Mouse (Mus musculus) gastrocnemius, adult 2 months (tissue): ENCODE results near the gene Cd160. TPM values are rescaled to one million over a fixed set of nuclear protein-coding genes. Genes with fewer than 3 reads are reported as not detected.

Experiments used
- DNase-seq: peaks from one replicate; pipeline ENCODE4 v3.0.0; 2022
- H3K27ac ChIP-seq: fragments of 200-600 bp; 2 replicates; pipeline ENCODE4 v1.8.1; 2022; ENCODE audit warnings: mild to moderate bottlenecking
- H3K4me3 ChIP-seq: fragments of 200-600 bp; 2 replicates; pipeline ENCODE4 v1.8.1; 2022; ENCODE audit warnings: mild to moderate bottlenecking, moderate library complexity
- CTCF ChIP-seq: fragments of 200-600 bp; IDR thresholded peaks from 2 replicates; pipeline ENCODE4 v1.8.1; 2022; ENCODE audit warnings: antibody characterized with exemption, mild to moderate bottlenecking, moderate library complexity
- intact Hi-C: fragments of 180-260 bp; cut with DNase I; formaldehyde crosslinking; loops from one replicate; pipeline ENCODE4 v1.15.1; 2025
- total RNA-seq, 2 experiments: library from RNA; stranded (reverse); gene quantifications; 2 replicates each; pipeline ENCODE4 v1.2.3; 2021

Gene Cd160
- total RNA-seq, 2 experiments from 2014 or later, result not detected

GRCm38 (mm10) chr3:96847661-96848060 is 18.5 kb upstream of the Cd160 start:
- no peak for TF ChIP-seq CTCF
- Histone ChIP-seq H3K4me3 (no peak overlapping the region), H3K27ac (no peak overlapping the region)
- intact Hi-C loops, result no loop called here
- DNase-seq, result no peak

DNA sequence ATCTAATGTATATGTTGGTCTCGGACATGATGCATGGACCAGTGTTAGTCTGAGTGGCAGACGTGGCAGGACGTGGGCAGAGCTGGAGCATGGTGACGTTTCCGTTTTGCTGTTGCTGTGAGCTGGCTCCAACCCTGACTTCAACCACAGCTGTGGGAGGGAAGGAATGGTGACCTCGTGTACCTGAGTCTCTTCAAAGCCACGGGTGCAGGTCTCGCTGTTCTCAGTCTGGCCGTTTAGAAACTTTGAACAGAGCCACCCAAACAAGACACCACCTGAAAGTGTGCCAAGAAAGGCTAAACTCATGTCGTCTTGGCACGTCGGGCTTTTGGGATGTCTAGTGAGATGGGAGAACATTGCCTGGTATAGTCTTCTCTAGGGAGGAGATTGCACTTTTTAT is 17.8 kb upstream of the Cd160 start:
- Histone ChIP-seq H3K4me3 (no peak overlapping the region), H3K27ac (no peak overlapping the region)
- intact Hi-C loops, result no loop called here
- no peak for DNase-seq
- TF ChIP-seq CTCF, result no peak

- TF ChIP-seq CTCF, result no peak
- intact Hi-C loops, result no loop called here
- DNase-seq, result no peak
- no peak overlapping the region for H3K4me3 ChIP-seq
- H3K27ac ChIP-seq, result no peak overlapping the region
These were observed 16.7 kb upstream of the Cd160 start for GRCm38 (mm10) chr3:96845806-96846205.

DNA sequence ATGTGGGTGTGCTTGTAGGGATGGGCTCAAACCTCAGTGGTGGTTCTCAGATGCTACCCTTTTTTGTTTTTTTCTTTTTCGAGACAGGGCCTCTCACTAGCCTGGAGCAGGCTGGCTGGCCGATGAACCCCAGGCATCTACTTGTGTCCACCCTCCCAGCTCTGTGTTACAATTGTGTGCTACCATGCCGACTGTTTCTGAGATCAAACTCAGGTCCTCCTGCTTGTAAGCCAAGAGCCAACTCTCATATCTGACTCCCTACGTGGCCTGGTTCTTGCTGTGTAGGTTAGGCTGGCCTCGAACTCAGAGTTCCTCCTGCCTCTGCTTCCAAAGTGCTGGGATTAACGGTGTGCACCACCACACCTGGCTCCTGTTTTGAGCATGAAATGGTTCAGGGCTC is 16.0 kb upstream of the Cd160 start:
- intact Hi-C loops, result no loop called here
- no peak for TF ChIP-seq CTCF
- no peak for DNase-seq
- H3K4me3 ChIP-seq, result no peak overlapping the region
- no peak overlapping the region for H3K27ac ChIP-seq

- no peak overlapping the region for H3K4me3 ChIP-seq
- TF ChIP-seq CTCF, result no peak
- H3K27ac ChIP-seq, result no peak overlapping the region
- intact Hi-C loops, result no loop called here
- no peak for DNase-seq
These were observed 10.0 kb upstream of the Cd160 start for GRCm38 (mm10) chr3:96838996-96839645.

- no peak overlapping the region for H3K27ac ChIP-seq
- H3K4me3 ChIP-seq, result no peak overlapping the region
- no peak for TF ChIP-seq CTCF
- intact Hi-C loops, result no loop called here
- DNase-seq, result no peak
These were observed 7.3 kb upstream of the Cd160 start for GRCm38 (mm10) chr3:96836414-96836813.

DNA sequence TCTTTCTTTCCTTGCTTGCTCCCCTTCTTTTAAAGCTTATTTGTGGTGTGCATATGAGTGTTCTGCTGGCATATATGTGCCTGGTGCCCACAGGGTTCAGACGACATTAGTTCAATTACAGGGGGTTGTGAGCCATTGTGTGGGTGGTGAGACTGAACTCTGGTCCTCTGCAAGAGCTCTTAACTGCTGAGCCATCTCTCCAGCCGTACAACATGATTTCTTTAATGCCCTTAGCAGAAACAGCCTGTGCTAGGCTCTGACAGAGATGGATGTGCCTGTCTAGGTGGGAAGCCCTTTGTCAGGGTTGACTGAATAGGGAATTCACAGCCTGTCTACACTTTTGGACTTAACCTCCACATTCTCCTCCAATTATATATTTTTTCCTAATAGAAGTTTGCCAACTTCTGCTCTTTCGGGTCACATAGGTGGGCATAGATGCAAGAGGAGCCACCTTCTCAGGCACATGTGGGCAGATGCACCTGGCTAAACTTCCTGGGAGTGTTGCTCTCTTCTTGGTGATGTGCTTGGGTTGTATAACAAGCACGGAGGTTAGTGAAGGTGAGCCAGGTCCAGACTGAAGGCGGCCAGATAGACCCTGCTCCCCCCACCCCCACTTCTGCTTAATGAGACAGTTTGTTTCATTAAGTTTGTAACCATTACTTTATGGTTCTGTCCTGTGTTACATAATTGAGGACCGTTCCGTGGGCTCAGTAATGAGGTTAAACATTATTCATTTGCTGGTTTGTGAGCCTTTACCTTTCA is 5.6 kb upstream of the Cd160 start:
- no peak for DNase-seq
- no peak overlapping the region for H3K27ac ChIP-seq
- TF ChIP-seq CTCF, result no peak
- no peak overlapping the region for H3K4me3 ChIP-seq
- intact Hi-C loops, result no loop called here

- intact Hi-C loops, result no loop called here
- no peak for DNase-seq
- H3K27ac ChIP-seq, result no peak overlapping the region
- H3K4me3 ChIP-seq, result no peak overlapping the region
- no peak for TF ChIP-seq CTCF
These were observed 3.8 kb upstream of the Cd160 start for GRCm38 (mm10) chr3:96832930-96833329.

GRCm38 (mm10) chr3:96829856-96830255 is 705 bp upstream of the Cd160 start:
- H3K4me3 ChIP-seq, result no peak overlapping the region
- intact Hi-C loops, result no loop called here
- DNase-seq, result no peak
- TF ChIP-seq CTCF, result no peak
- H3K27ac ChIP-seq, result no peak overlapping the region

GRCm38 (mm10) chr3:96828308-96828864 is 765 bp downstream of the Cd160 start:
- H3K4me3 ChIP-seq, result no peak overlapping the region
- H3K27ac ChIP-seq, result no peak overlapping the region
- DNase-seq, result no peak
- no peak for TF ChIP-seq CTCF
- intact Hi-C loops, result no loop called here

DNA sequence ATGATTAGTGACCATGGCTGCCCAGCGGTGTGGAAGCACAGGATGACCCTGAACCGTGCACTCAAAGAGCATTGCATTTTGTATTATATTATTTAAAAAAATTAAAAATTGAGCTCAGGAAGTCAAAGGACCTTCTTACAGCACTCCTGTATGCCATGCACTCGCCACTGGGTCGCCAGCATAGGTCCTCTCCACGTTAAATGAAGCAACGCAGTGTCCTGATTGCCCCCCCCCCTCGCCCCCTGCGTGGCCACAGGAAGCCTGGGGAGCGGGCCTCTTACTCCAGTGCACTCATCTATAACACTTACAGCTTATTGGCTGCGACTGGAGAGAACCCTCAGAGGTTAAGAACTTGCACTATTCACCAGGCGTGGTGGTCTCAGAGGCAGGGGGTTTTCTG is 3.9 kb downstream of the Cd160 start:
- intact Hi-C loops, result no loop called here
- no peak overlapping the region for H3K4me3 ChIP-seq
- TF ChIP-seq CTCF, result no peak
- H3K27ac ChIP-seq, result no peak overlapping the region
- DNase-seq, result no peak

DNA sequence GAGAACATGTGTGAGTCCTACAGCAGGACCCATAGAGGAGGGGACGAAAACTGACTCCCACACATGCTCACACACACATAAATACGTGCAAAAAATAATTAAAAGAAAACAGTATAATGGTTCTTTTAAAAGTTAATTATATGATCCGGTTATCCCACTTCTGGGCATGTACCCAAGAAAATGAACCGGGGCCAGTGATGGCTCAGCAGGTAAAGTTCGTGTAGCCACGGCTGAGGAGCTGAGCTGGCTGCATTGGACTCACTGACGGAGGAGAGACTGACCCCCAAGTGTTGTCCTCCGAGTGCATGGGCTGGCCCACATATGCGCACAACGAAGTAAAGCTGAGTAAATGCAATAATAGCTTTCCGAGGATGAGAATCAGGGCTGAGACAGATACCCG is 4.5 kb downstream of the Cd160 start:
- H3K4me3 ChIP-seq, result no peak overlapping the region
- no peak for DNase-seq
- TF ChIP-seq CTCF, result no peak
- intact Hi-C loops, result no loop called here
- H3K27ac ChIP-seq, result no peak overlapping the region

- TF ChIP-seq CTCF, result no peak
- intact Hi-C loops, result no loop called here
- Histone ChIP-seq H3K4me3 (no peak overlapping the region), H3K27ac (no peak overlapping the region)
- DNase-seq, result no peak
These were observed 5.5 kb downstream of the Cd160 start for GRCm38 (mm10) chr3:96823701-96824100.
